Mouse (Mus musculus) embryonic facial prominence, embryonic 14.5 days (tissue): ENCODE measurements around the gene N6amt1. TPM values are rescaled to one million over a fixed set of nuclear protein-coding genes. Genes with fewer than 3 reads are reported as not detected.

Experiments used
- ATAC-seq: fragments of 200-750 bp; cut with Nextera tagmentation; 2 replicates; pipeline ENCODE4 v1.8.0; 2017; ENCODE audit warnings: low read depth, moderate number of reproducible peaks, moderate TSS enrichment
- DNase-seq: peaks from one replicate; pipeline ENCODE4 v3.0.0-alpha.2; 2015; ENCODE audit warnings: low spot score
- H3K27ac ChIP-seq: fragments of 300-500 bp; sonication (generic); replicated peaks from 2 replicates; pipeline ENCODE4 v1.5.1; 2014; ENCODE audit warnings: low read depth, mild to moderate bottlenecking, low read length, moderate library complexity
- H3K27me3 ChIP-seq: fragments of 300-500 bp; sonication (generic); replicated peaks from 2 replicates; pipeline ENCODE4 v1.6.1; 2014; ENCODE audit warnings: low read length; ENCODE audit not compliant: control insufficient read depth, insufficient read depth
- H3K36me3 ChIP-seq: fragments of 300-500 bp; sonication (generic); 2 replicates; pipeline ENCODE4 v1.6.1; 2014; ENCODE audit warnings: low read length, mixed read lengths; ENCODE audit not compliant: control insufficient read depth, insufficient read depth
- H3K4me1 ChIP-seq: fragments of 300-500 bp; sonication (generic); 2 replicates; pipeline ENCODE4 v1.6.1; 2014; ENCODE audit warnings: antibody characterized with exemption, low read length; ENCODE audit not compliant: control insufficient read depth, insufficient read depth
- H3K4me2 ChIP-seq: fragments of 300-500 bp; sonication (generic); 2 replicates; pipeline ENCODE4 v1.6.1; 2014; ENCODE audit warnings: low read depth, mild to moderate bottlenecking, low read length, moderate library complexity, mixed read lengths
- H3K4me3 ChIP-seq: fragments of 300-500 bp; sonication (generic); 2 replicates; pipeline ENCODE4 v1.5.1; 2014; ENCODE audit warnings: low read depth, mild to moderate bottlenecking, low read length
- H3K9ac ChIP-seq: fragments of 300-500 bp; sonication (generic); 2 replicates; pipeline ENCODE4 v1.6.1; 2014; ENCODE audit warnings: low read depth, mild to moderate bottlenecking, low read length, moderate library complexity, mixed read lengths
- H3K9me3 ChIP-seq: fragments of 300-500 bp; sonication (generic); 2 replicates; pipeline ENCODE4 v1.6.1; 2016; ENCODE audit warnings: low read length; ENCODE audit not compliant: control insufficient read depth
- WGBS: fragments of 180-500 bp; shearing (Covaris S2); extraction: QIAGEN DNeasy Blood & Tissue Kit; methylation state at CpG from one replicate; pipeline ENCODE4 v1.1.7; 2014; 5-methylcytosine and 5-hydroxymethylcytosine counted together
- polyA plus RNA-seq: library from polyadenylated mRNA; unstranded; fragments of >200 nt; fragmentation: Nextera tagmentation; extraction: Ambion mirVana; gene quantifications from 2 replicates; pipeline ENCODE4 v1.2.1, GENCODE M21; 2014

Gene N6amt1
- polyA plus RNA-seq, 1 experiment from 2014 or later = 15.8 TPM

DNA sequence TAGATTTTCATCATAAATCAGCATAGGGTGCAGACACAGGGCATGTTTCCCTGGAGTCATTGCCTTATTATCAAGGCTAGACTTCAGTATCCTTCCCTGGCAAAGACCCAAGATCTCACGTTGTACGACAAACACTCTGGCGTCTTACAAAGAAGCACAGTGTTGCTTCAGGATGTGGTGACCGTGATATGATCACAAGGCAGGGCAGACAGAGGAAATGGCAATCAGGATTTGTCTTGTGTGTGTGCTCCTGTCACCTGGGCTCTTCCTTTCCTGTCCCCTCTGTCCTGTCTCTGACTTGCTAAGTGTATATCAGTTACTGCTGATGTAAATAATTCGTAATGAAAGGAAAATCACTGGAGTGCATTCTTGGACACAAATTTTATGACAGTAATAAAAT is 29.4 kb upstream of the N6amt1 start:
- Histone ChIP-seq H3K27me3 (no peaks in the 10 kb centered on the region), H3K4me2 (no peak overlapping the region), H3K9me3 (no peaks in the 10 kb centered on the region), H3K4me3 (no peak overlapping the region), H3K27ac (no peak overlapping the region), H3K36me3 (no peaks in the 10 kb centered on the region), H3K4me1 (peaks cover 7% of the 10 kb centered on the region), H3K9ac (no peak overlapping the region)
- no peak for ATAC-seq
- 50% methylated on average over 5 of the region's 5 CpGs for WGBS
- DNase-seq = peak; percentile 20

DNA sequence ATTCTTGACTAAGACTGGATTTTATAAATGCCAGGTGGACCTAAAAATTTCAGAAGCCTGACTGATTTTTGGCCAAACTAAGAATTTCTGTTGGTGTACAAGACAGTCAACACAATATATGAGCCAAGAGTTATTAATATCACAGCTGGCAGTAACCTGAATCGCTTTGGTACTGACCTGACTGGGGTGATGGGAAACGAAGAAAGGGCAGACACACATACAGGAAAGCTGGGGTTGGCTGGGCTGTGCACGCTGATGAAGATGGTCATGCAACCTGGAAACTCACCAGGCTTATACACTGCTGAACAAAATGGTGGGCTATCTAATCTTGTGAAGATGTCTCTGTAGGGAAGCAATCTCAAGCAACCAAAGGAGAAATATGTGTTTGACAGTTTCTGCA is 24.0 kb upstream of the N6amt1 start:
- H3K4me1 ChIP-seq = no peaks in the 10 kb centered on the region
- H3K36me3 ChIP-seq = no peaks in the 10 kb centered on the region
- H3K27ac ChIP-seq = no peak overlapping the region
- no peak overlapping the region for H3K4me2 ChIP-seq
- ATAC-seq = no peak
- H3K9ac ChIP-seq = no peak overlapping the region
- no peaks in the 10 kb centered on the region for H3K9me3 ChIP-seq
- no peaks in the 10 kb centered on the region for H3K27me3 ChIP-seq
- DNase-seq = no peak
- 90% methylated on average over 3 of the region's 3 CpGs for WGBS
- no peak overlapping the region for H3K4me3 ChIP-seq

DNA sequence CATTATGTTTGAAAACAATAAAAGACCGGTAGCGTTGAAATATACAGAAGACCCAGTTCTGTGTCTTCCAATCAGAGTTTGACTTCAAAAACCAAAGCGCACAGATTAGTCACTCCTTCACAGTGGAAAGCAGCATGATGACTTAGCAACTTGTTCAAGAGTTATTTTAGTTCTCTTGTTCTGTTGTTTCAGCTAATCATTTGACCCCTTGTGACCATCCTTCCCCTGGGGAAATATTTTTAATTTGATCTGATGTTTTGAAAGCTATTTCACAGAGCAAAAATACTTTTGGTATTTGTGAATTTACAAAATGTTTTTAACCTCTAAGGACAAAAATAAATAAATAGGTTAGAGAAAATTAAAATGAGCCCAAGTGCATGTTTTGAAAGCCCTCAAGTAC is 19.2 kb upstream of the N6amt1 start:
- Histone ChIP-seq H3K9me3 (no peaks in the 10 kb centered on the region), H3K27me3 (no peaks in the 10 kb centered on the region), H3K4me1 (no peaks in the 10 kb centered on the region), H3K36me3 (no peaks in the 10 kb centered on the region), H3K27ac (no peak overlapping the region), H3K4me2 (no peak overlapping the region), H3K4me3 (no peak overlapping the region), H3K9ac (no peak overlapping the region)
- ATAC-seq (no peak), DNase-seq (no peak)
- WGBS = 85% methylated on average over 3 of the region's 3 CpGs

DNA sequence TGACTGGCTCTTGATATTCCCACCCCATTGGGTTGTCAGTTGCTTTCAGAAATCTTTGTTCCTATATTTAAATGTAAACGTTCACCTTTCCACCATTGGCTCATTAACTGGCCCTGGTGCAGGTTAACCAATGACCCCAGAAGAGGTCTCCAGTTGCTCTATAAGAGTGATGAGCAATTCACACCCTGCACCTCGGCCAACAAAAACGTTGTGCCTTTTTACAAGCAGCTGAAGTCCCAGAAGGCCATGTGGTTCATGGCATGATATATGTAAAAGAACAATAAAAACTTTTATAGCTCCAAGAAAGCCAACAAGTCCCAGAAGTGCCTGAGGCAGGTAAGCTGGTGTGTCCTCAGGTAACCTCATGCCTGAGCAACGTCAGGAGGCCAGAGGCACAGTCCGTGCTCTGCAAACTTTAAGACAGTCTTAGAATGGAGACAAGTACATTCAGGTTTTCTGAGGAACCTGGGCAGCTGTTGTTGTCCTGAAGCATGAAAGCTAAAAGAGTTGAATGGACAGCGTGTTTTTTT is 12.9 kb upstream of the N6amt1 start:
- DNase-seq (no peak), ATAC-seq (no peak)
- no peak overlapping the region for H3K27ac ChIP-seq
- H3K9me3 ChIP-seq = no peaks in the 10 kb centered on the region
- no peak overlapping the region for H3K4me2 ChIP-seq
- no peak overlapping the region for H3K9ac ChIP-seq
- no peaks in the 10 kb centered on the region for H3K27me3 ChIP-seq
- H3K4me1 ChIP-seq = no peaks in the 10 kb centered on the region
- no peaks in the 10 kb centered on the region for H3K36me3 ChIP-seq
- WGBS = 73% methylated on average over 6 of the region's 6 CpGs
- no peak overlapping the region for H3K4me3 ChIP-seq

DNA sequence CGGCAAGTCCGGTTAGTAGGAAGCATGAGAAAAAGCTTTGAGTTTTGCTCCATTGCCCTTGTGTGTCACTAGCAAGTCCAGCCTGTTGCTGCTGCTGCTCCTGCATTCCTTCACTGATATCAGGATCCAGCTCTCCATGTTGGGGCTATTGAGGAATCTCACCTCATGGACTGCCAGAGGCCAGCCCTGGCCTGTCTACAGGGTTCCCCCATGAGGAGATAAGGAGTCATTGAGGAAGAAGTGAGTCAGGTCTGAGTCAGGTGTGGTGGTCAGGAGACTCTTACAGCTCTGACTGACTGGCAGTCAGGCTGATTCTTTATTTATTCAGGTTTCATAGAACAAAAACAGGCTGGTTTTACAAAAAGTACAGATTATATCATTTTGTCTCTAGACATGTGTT is 5.9 kb upstream of the N6amt1 start:
- Histone ChIP-seq H3K9me3 (0 out of 2 replicates have a peak, but pooled peaks cover 5% of the 10 kb centered on the region), H3K9ac (no peak overlapping the region), H3K27ac (no peak overlapping the region), H3K27me3 (no peaks in the 10 kb centered on the region), H3K4me2 (no peak overlapping the region), H3K4me1 (no peaks in the 10 kb centered on the region), H3K4me3 (no peak overlapping the region), H3K36me3 (no peaks in the 10 kb centered on the region)
- DNase-seq (no peak), ATAC-seq (no peak)
- WGBS = 95% methylated on average over 2 of the region's 2 CpGs

DNA sequence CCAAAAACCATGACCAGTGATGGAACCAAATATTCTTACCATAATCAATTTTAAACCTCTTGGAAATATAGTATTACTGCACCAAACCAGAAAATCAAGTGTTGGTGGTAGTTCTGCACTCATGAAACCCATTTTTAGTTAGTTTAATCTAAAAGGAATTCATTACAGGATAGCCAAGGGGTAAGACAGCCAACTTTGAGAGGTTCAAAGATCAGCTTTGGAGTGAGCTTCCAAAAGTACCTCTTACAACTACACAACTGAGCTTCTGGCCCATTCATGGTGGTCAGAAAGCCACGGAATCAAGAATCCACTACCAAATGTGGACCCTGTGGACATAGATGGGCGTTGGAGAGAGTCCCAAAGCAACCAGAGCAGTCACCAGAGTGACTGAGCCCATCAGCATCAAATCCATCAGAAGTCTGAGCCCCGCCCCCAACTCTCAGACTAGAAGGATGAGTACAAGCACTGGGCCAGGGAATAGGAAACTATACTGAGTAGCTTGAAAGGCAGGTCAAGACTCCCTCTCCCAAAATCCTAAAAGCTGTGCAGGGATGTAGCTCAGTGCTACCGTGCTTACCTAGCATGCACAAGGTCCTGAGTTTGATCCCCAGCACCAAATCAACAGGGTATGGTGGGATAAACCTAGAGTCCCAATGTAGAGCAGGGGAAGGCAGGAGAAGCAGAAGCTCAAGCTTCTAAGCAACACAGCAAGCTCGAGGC is 2.4 kb upstream of the N6amt1 start:
- peaks cover 4% of the 10 kb centered on the region for H3K36me3 ChIP-seq
- DNase-seq (no peak), ATAC-seq (no peak)
- WGBS = 78% methylated on average over 5 of the region's 5 CpGs
- H3K27ac ChIP-seq = no peak overlapping the region
- H3K9me3 ChIP-seq = 0 out of 2 replicates have a peak, but pooled peaks cover 5% of the 10 kb centered on the region
- H3K9ac ChIP-seq = no peak overlapping the region
- no peaks in the 10 kb centered on the region for H3K27me3 ChIP-seq
- no peak overlapping the region for H3K4me3 ChIP-seq
- no peak overlapping the region for H3K4me2 ChIP-seq
- peaks cover 5% of the 10 kb centered on the region; the same call in 1 of the 2 replicates for H3K4me1 ChIP-seq

DNA sequence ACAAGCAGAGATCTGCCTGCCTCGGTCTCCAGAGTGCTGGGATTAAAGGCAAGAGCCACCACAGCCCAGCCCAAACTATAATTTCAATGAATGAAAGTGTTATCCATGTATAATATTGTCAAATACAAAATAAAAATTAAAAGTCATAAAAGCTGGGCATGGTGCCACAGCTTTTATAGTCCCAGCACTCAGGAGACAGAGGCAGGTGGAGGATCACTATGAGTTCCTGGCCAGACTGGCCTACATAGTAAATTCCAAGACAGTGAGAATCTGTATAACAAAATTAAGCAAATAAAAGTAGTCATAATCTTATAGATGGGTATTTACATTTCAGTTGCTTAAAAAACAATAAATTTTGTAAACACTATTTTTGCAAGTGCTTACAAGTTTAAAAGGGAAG is 380 bp upstream of the N6amt1 start:
- Histone ChIP-seq H3K4me1 (peaks cover 5% of the 10 kb centered on the region; the same call in 1 of the 2 replicates), H3K27ac (peak overlapping the region; percentile 96), H3K4me2 (peak overlapping the region; percentile 55), H3K9ac (peak overlapping the region; percentile 86; the same call in 1 of the 2 replicates), H3K4me3 (peak overlapping the region; percentile 79), H3K27me3 (no peaks in the 10 kb centered on the region), H3K36me3 (peaks cover 14% of the 10 kb centered on the region), H3K9me3 (0 out of 2 replicates have a peak, but pooled peaks cover 5% of the 10 kb centered on the region)
- ATAC-seq (no peak), DNase-seq (no peak)
- WGBS = 94% methylated on average over 1 of the region's 1 CpGs

DNA sequence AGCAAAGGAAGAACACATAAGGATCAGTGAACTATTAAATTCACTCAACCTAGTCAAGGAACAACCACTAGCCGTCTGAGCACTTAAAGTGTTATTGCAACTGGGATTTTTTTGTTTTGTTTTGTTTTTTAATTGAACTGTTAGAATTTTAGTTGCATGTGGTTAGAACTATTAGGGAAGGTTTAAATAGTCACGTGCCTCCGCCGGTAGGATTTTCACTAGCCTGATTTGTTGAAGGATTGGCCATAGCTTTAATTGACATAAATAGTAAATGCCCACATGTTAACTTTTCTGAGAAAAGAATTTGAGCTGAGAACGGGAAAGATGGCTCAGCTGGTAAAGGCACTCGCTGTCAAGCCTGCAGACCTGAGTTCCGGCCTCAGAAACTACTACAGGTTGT is 763 bp downstream of the N6amt1 start:
- H3K27me3 ChIP-seq = no peaks in the 10 kb centered on the region
- peaks cover 5% of the 10 kb centered on the region; the same call in 1 of the 2 replicates for H3K4me1 ChIP-seq
- H3K4me3 ChIP-seq = peak overlapping the region; percentile 79
- no peak overlapping the region for H3K27ac ChIP-seq
- peak overlapping the region; percentile 55 for H3K4me2 ChIP-seq
- 0 out of 2 replicates have a peak, but pooled peaks cover 5% of the 10 kb centered on the region for H3K9me3 ChIP-seq
- H3K36me3 ChIP-seq = peaks cover 20% of the 10 kb centered on the region
- 0 out of 2 replicates have a peak overlapping the region, but pooled peaks have one; percentile 86 for H3K9ac ChIP-seq
- no peak for ATAC-seq
- 72% methylated on average over 7 of the region's 7 CpGs for WGBS
- no peak for DNase-seq

DNA sequence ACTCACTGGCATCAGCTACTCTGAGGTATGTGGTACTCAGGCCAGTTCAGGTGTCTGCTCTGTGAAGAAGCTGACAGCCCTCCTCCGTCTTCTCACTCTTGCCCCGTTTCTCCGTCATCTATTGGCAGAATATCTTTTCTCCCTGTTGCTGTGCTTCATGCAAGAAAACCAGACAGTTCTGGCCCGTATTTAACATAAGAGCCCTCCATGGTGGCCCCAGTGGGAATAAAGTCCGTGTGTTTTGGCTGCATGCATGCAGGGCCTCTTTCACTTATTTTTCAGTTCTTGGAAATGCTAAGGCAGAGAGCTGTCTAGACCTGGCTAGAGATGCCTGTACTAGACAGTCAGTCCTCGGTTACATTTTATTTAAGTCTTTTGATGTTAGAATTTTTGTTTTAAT is 6.1 kb downstream of the N6amt1 start:
- Histone ChIP-seq H3K4me1 (no peaks in the 10 kb centered on the region), H3K36me3 (peaks cover 53% of the 10 kb centered on the region), H3K9ac (no peak overlapping the region), H3K9me3 (no peaks in the 10 kb centered on the region), H3K27me3 (no peaks in the 10 kb centered on the region), H3K27ac (no peak overlapping the region), H3K4me3 (no peak overlapping the region), H3K4me2 (no peak overlapping the region)
- ATAC-seq = no peak
- WGBS = 83% methylated on average over 6 of the region's 6 CpGs
- no peak for DNase-seq
